Mouse (Mus musculus) heart, embryonic 14.5 days (tissue): ENCODE data around the gene Fam161a. TPM values are rescaled to one million over a fixed set of nuclear protein-coding genes. Genes with fewer than 3 reads are reported as not detected.
A peak's percentile ranks its signal among the peaks of the same experiment; 100 is the strongest.

Source experiments
- ATAC-seq: fragments of 200-750 bp; cut with Nextera tagmentation; 2 replicates; pipeline ENCODE4 v1.8.0; 2017; ENCODE audit warnings: low read depth, moderate TSS enrichment; ENCODE audit not compliant: insufficient number of reproducible peaks, insufficient read depth, low FRiP score
- H3K27ac ChIP-seq, 2 experiments: fragments of 200-500 bp in 1 of 2; fragments of 300-500 bp in 1 of 2; sonication (generic) in 1 of 2; replicated peaks in 1 of 2; 2 replicates each; pipeline ENCODE4 v1.5.1; 2012 to 2014; ENCODE audit warnings: low read depth in 2 of 2, low read length in 2 of 2, control low read depth in 1 of 2, mild to moderate bottlenecking in 1 of 2, mixed read lengths in 1 of 2; ENCODE audit not compliant: control insufficient read depth in 1 of 2, insufficient read depth in 1 of 2
- H3K27me3 ChIP-seq: fragments of 300-500 bp; sonication (generic); 2 replicates; pipeline ENCODE4 v1.6.1; 2014; ENCODE audit warnings: mild to moderate bottlenecking, low read length, control low read depth; ENCODE audit not compliant: control insufficient read depth, insufficient read depth
- H3K36me3 ChIP-seq: fragments of 300-500 bp; sonication (generic); 2 replicates; pipeline ENCODE4 v1.6.1; 2014; ENCODE audit warnings: mild to moderate bottlenecking, control low read depth, low read length, mixed read lengths; ENCODE audit not compliant: control insufficient read depth, insufficient read depth
- H3K4me1 ChIP-seq, 2 experiments: fragments of 200-500 bp in 1 of 2; fragments of 300-500 bp in 1 of 2; sonication (generic) in 1 of 2; 2 replicates each; pipeline ENCODE4 v1.6.1; 2012 to 2014; ENCODE audit warnings: low read length in 2 of 2, control low read depth in 1 of 2, mixed read lengths in 1 of 2; ENCODE audit not compliant: control insufficient read depth in 2 of 2, insufficient read depth in 2 of 2
- H3K4me2 ChIP-seq: fragments of 300-500 bp; sonication (generic); 2 replicates; pipeline ENCODE4 v1.6.1; 2014; ENCODE audit warnings: mild to moderate bottlenecking, low read length
- H3K4me3 ChIP-seq, 2 experiments: fragments of 200-500 bp in 1 of 2; fragments of 300-500 bp in 1 of 2; sonication (generic) in 1 of 2; 2 replicates each; pipeline ENCODE4 v1.5.1; 2012 to 2014; ENCODE audit warnings: low read length in 2 of 2, mild to moderate bottlenecking in 2 of 2, control low read depth in 1 of 2, low read depth in 1 of 2, moderate library complexity in 1 of 2; ENCODE audit not compliant: control insufficient read depth in 1 of 2, insufficient read depth in 1 of 2
- H3K9ac ChIP-seq: fragments of 300-500 bp; sonication (generic); 2 replicates; pipeline ENCODE4 v1.6.1; 2014; ENCODE audit warnings: mild to moderate bottlenecking, low read length
- H3K9me3 ChIP-seq: fragments of 300-500 bp; sonication (generic); 2 replicates; pipeline ENCODE4 v1.6.1; 2016; ENCODE audit warnings: low read length, control low read depth; ENCODE audit not compliant: control insufficient read depth
- WGBS: fragments of 180-500 bp; shearing (Covaris S2); extraction: QIAGEN DNeasy Blood & Tissue Kit; methylation state at CpG from one replicate; pipeline ENCODE4 v1.1.7; 2014; 5-methylcytosine and 5-hydroxymethylcytosine counted together
- polyA plus RNA-seq: library from polyadenylated mRNA; unstranded; fragments of >200 nt; fragmentation: Nextera tagmentation; extraction: Ambion mirVana; gene quantifications from 2 replicates; pipeline ENCODE4 v1.2.1, GENCODE M21; 2014

Fam161a gene
- polyA plus RNA-seq: 2.0 and 2.8 TPM in 2 replicates

- Histone ChIP-seq H3K4me3 (peak within 1 kb of the TSS; percentile 63 to 93), H3K9me3 (no peaks in the 10 kb centered on the region), H3K9ac (peak within 1 kb of the TSS; percentile 80), H3K27me3 (no peaks in the 10 kb centered on the region), H3K36me3 (peaks cover 35% of the 10 kb centered on the region), H3K4me1 (0 out of 4 replicates have a peak, but pooled peaks cover 0 to 4% of the 10 kb centered on the region in 2 experiments), H3K27ac (peak within 1 kb of the TSS; percentile 89 to 90), H3K4me2 (peak within 1 kb of the TSS; percentile 88)
- ATAC-seq: peak; percentile 92
- under 1% methylated on average over 22 of the region's 22 CpGs for WGBS
These were observed at the start of gene Fam161a for GRCm38 (mm10) chr11:23007481-23008180. TSS of gene Fam161a (plus strand) at chr11:23007531.

GRCm38 (mm10) chr11:22957791-22958374, 49.4 kb upstream of the Fam161a start:
- no peak overlapping the region for H3K4me2 ChIP-seq
- WGBS: 96% methylated on average over 4 of the region's 4 CpGs
- H3K4me1 ChIP-seq: no peaks in the 10 kb centered on the region
- no peak overlapping the region for H3K9ac ChIP-seq
- no peak for ATAC-seq
- H3K27me3 ChIP-seq: no peaks in the 10 kb centered on the region
- peaks cover 11% of the 10 kb centered on the region for H3K36me3 ChIP-seq
- no peak overlapping the region for H3K4me3 ChIP-seq
- no peak overlapping the region for H3K27ac ChIP-seq
- H3K9me3 ChIP-seq: no peaks in the 10 kb centered on the region

GRCm38 (mm10) chr11:22962101-22962500, 45.2 kb upstream of the Fam161a start:
- Histone ChIP-seq H3K4me1 (no peaks in the 10 kb centered on the region), H3K27ac (no peak overlapping the region), H3K4me3 (no peak overlapping the region), H3K9me3 (peaks cover 6% of the 10 kb centered on the region), H3K36me3 (no peaks in the 10 kb centered on the region), H3K9ac (no peak overlapping the region), H3K27me3 (no peaks in the 10 kb centered on the region), H3K4me2 (no peak overlapping the region)
- ATAC-seq: no peak
- 92% methylated on average over 1 of the region's 1 CpGs for WGBS

GRCm38 (mm10) chr11:22964401-22964800, 42.9 kb upstream of the Fam161a start:
- H3K4me3 ChIP-seq: no peak overlapping the region
- ATAC-seq: no peak

GRCm38 (mm10) chr11:22965503-22965902, 41.8 kb upstream of the Fam161a start:
- no peaks in the 10 kb centered on the region for H3K36me3 ChIP-seq
- no peaks in the 10 kb centered on the region for H3K4me1 ChIP-seq
- H3K9me3 ChIP-seq: peaks cover 14% of the 10 kb centered on the region
- H3K27ac ChIP-seq: no peak overlapping the region
- H3K27me3 ChIP-seq: no peaks in the 10 kb centered on the region
- H3K9ac ChIP-seq: no peak overlapping the region
- no peak for ATAC-seq
- H3K4me3 ChIP-seq: no peak overlapping the region
- no peak overlapping the region for H3K4me2 ChIP-seq
- 68% methylated on average over 4 of the region's 4 CpGs for WGBS

More at GRCm38 (mm10) chr11:22964401-22964800, 42.9 kb upstream of the Fam161a start:
- Histone ChIP-seq H3K27me3 (no peaks in the 10 kb centered on the region), H3K9ac (no peak overlapping the region), H3K9me3 (peaks cover 14% of the 10 kb centered on the region), H3K36me3 (no peaks in the 10 kb centered on the region), H3K27ac (no peak overlapping the region), H3K4me2 (no peak overlapping the region), H3K4me1 (no peaks in the 10 kb centered on the region)
- 63% methylated on average over 4 of the region's 4 CpGs for WGBS

- ATAC-seq: no peak
- 55% methylated on average over 6 of the region's 6 CpGs for WGBS
- Histone ChIP-seq H3K4me3 (no peak overlapping the region), H3K27ac (no peak overlapping the region), H3K9me3 (peaks cover 38% of the 10 kb centered on the region), H3K9ac (no peak overlapping the region), H3K4me1 (peaks cover 2 to 5% of the 10 kb centered on the region in 2 experiments; a peak in 2 of 4 replicates), H3K4me2 (no peak overlapping the region), H3K27me3 (no peaks in the 10 kb centered on the region), H3K36me3 (peaks cover 8% of the 10 kb centered on the region; the same call in 1 of the 2 replicates)
These were observed 37.8 kb upstream of the Fam161a start for GRCm38 (mm10) chr11:22969486-22969885.

GRCm38 (mm10) chr11:22970546-22970945, 36.8 kb upstream of the Fam161a start:
- H3K36me3 ChIP-seq: peaks cover 8% of the 10 kb centered on the region; the same call in 1 of the 2 replicates
- no peak overlapping the region for H3K9ac ChIP-seq
- peaks cover 38% of the 10 kb centered on the region for H3K9me3 ChIP-seq
- no peaks in the 10 kb centered on the region for H3K27me3 ChIP-seq
- no peak overlapping the region for H3K4me2 ChIP-seq
- H3K27ac ChIP-seq: no peak overlapping the region
- WGBS: 82% methylated on average over 1 of the region's 1 CpGs
- H3K4me1 ChIP-seq: peaks cover 2 to 9% of the 10 kb centered on the region in 2 experiments; a peak in 2 of 4 replicates
- no peak overlapping the region for H3K4me3 ChIP-seq
- ATAC-seq: no peak
